Mouse (Mus musculus) megakaryocyte, adult 5-6 weeks (primary cell): Measurements from ENCODE around the gene Cuzd1. TPM values are rescaled to one million over a fixed set of nuclear protein-coding genes. Genes with fewer than 3 reads are reported as not detected.

ENCODE experiments used
- ATAC-seq: 2 replicates; pipeline ENCODE4 v1.8.0; 2016; ENCODE audit warnings: mild to moderate bottlenecking, inconsistent platforms; ENCODE audit not compliant: poor library complexity, severe bottlenecking
- total RNA-seq, 2 experiments: library from RNA; stranded (forward) in 1 of 2; stranded (reverse) in 1 of 2; fragments of 153-499, 151-499 nt in 1 of 2; fragments of 221-1000, 200-1000 nt in 1 of 2; gene quantifications; 2 replicates each; pipeline versions ENCODE4 v1.2.3 to v1.2.4; 2015 to 2017

Gene Cuzd1
- total RNA-seq, 2 experiments from 2014 or later: not detected

DNA sequence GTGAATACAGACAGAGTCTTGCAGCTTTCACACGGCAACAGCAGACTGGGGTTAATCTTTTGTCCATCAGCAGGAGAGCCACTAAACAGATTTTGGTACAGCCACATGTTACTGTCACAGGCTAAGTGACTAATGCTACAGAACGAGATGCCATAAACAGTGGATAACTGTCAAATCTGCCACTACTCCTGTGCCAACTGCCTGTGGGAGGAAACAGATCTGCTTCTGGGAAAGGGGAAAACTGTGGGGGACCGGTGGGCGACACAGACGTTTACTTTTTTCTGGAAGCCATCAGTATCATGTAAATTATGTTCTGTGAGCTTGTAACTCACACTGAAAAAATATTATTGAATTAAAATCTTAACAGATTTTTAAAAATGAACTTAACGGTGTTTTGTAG, 61.1 kb downstream of the Cuzd1 start:
- no peak for ATAC-seq

Other genes with a start within 250 kb of the Cuzd1 start
- gene 4933402N03Rik, start 176.0 kb downstream of the Cuzd1 start, total RNA-seq (2015): not detected in 2 replicates
- not detected in 2 replicates for gene 4933402N03Rik, start 176.0 kb downstream of the Cuzd1 start, total RNA-seq (2017)
- gene 5430419D17Rik, start 147.9 kb downstream of the Cuzd1 start, total RNA-seq (2015): not detected in 2 replicates
- gene 5430419D17Rik, start 147.9 kb downstream of the Cuzd1 start, total RNA-seq (2017): not detected in 2 replicates
- gene Fam24b, start 7.2 kb upstream of the Cuzd1 start, total RNA-seq (2015): not detected in 2 replicates
- not detected in 2 replicates for gene Fam24b, start 7.2 kb upstream of the Cuzd1 start, total RNA-seq (2017)
- not detected in 2 replicates for gene Fam24a, start 11.6 kb upstream of the Cuzd1 start, total RNA-seq (2015)
- gene Fam24a, start 11.6 kb upstream of the Cuzd1 start, total RNA-seq (2017): not detected in 2 replicates
- gene 2310057M21Rik, start 40.5 kb upstream of the Cuzd1 start, total RNA-seq (2015): 6.3 and 9.4 TPM in 2 replicates
- gene 2310057M21Rik, start 40.5 kb upstream of the Cuzd1 start, total RNA-seq (2017): 2.8 and 3.3 TPM in 2 replicates
- 16.1 and 17.4 TPM in 2 replicates for gene Pstk, start 48.8 kb upstream of the Cuzd1 start, total RNA-seq (2015)
- gene Pstk, start 48.8 kb upstream of the Cuzd1 start, total RNA-seq (2017): 7.2 and 13.3 TPM in 2 replicates
- gene Ikzf5, start 88.2 kb upstream of the Cuzd1 start, total RNA-seq (2015): 26.8 and 29.6 TPM in 2 replicates
- 25.2 and 26.3 TPM in 2 replicates for gene Ikzf5, start 88.2 kb upstream of the Cuzd1 start, total RNA-seq (2017)
- 21.5 and 33.0 TPM in 2 replicates for gene Acadsb, start 88.3 kb upstream of the Cuzd1 start, total RNA-seq (2015)
- 43.1 and 56.8 TPM in 2 replicates for gene Acadsb, start 88.3 kb upstream of the Cuzd1 start, total RNA-seq (2017)
- not detected in 2 replicates for gene Hmx3, start 220.6 kb upstream of the Cuzd1 start, total RNA-seq (2015)
- not detected in 2 replicates for gene Hmx3, start 220.6 kb upstream of the Cuzd1 start, total RNA-seq (2017)
- 0.18 TPM in 1 of 2 replicates, not detected in the other for gene Hmx2, start 226.5 kb upstream of the Cuzd1 start, total RNA-seq (2015)
- 0.33 TPM in 1 of 2 replicates, not detected in the other for gene Hmx2, start 226.5 kb upstream of the Cuzd1 start, total RNA-seq (2017)
- gene Bub3, start 237.9 kb upstream of the Cuzd1 start, total RNA-seq (2015): 151 and 167 TPM in 2 replicates
- 89.6 and 91.0 TPM in 2 replicates for gene Bub3, start 237.9 kb upstream of the Cuzd1 start, total RNA-seq (2017)